Mouse (Mus musculus): ENCODE data around the gene Foxm1. TPM values are rescaled to one million over a fixed set of nuclear protein-coding genes. Genes with fewer than 3 reads are reported as not detected.

Gene Foxm1
- polyA plus RNA-seq, 2 experiments: 12.2 to 25.5 TPM

- no peak for ATAC-seq (ENCODE audit: insufficient read depth)
- H3K36me3 ChIP-seq (replicated peaks; ENCODE audit: control insufficient read depth, insufficient read depth, low read depth): no peaks in the 10 kb centered on the region
- no peak overlapping the region for H3K9ac ChIP-seq (replicated peaks)
- no peak overlapping the region for H3K27ac ChIP-seq
- no peaks in the 10 kb centered on the region for H3K4me1 ChIP-seq (replicated peaks; ENCODE audit: control insufficient read depth in 2 of 2, insufficient read depth in 2 of 2, low read length in 1 of 2)
- no peaks in the 10 kb centered on the region for H3K27me3 ChIP-seq (ENCODE audit: control insufficient read depth, insufficient read depth, low read length)
- H3K9me3 ChIP-seq (ENCODE audit: control insufficient read depth, low read length): no peaks in the 10 kb centered on the region
- no peak for DNase-seq (ENCODE audit: low read depth in 3 of 3, low spot score in 3 of 3)
- no peak overlapping the region for H3K4me2 ChIP-seq (ENCODE audit: low read depth)
- no peak for TF ChIP-seq CTCF (IDR thresholded peaks at IDR 0.05; ENCODE audit: low read depth)
- TF ChIP-seq EP300 (IDR thresholded peaks at IDR 0.05; ENCODE audit: low read depth): no peak
- 52% methylated on average over 7 of the region's 7 CpGs for WGBS (ENCODE audit: insufficient replicate concordance)
- H3K4me3 ChIP-seq (ENCODE audit: insufficient read depth in 1 of 2, low read depth in 2 of 2, low read length in 2 of 2): no peak overlapping the region
Observed at GRCm38 (mm10) chr6:128383752-128384151, 21.0 kb downstream of the Foxm1 start.

GRCm38 (mm10) chr6:128385026-128385425, 22.3 kb downstream of the Foxm1 start:
- Histone ChIP-seq H3K9ac (replicated peaks) (no peak overlapping the region), H3K36me3 (replicated peaks; ENCODE audit: control insufficient read depth, insufficient read depth, low read depth) (no peaks in the 10 kb centered on the region), H3K4me3 (ENCODE audit: insufficient read depth in 1 of 2, low read depth in 2 of 2, low read length in 2 of 2) (no peak overlapping the region), H3K4me1 (replicated peaks; ENCODE audit: control insufficient read depth in 2 of 2, insufficient read depth in 2 of 2, low read length in 1 of 2) (no peaks in the 10 kb centered on the region), H3K9me3 (ENCODE audit: control insufficient read depth, low read length) (no peaks in the 10 kb centered on the region), H3K27ac (no peak overlapping the region), H3K4me2 (ENCODE audit: low read depth) (no peak overlapping the region), H3K27me3 (ENCODE audit: control insufficient read depth, insufficient read depth, low read length) (no peaks in the 10 kb centered on the region)
- TF ChIP-seq CTCF (IDR thresholded peaks at IDR 0.05; ENCODE audit: low read depth): no peak
- TF ChIP-seq EP300 (IDR thresholded peaks at IDR 0.05; ENCODE audit: low read depth): no peak
- WGBS (ENCODE audit: insufficient replicate concordance): 53% methylated on average over 1 of the region's 1 CpGs
- DNase-seq (ENCODE audit: low read depth in 3 of 3, low spot score in 3 of 3) (no peak), ATAC-seq (ENCODE audit: insufficient read depth) (no peak)

GRCm38 (mm10) chr6:128389185-128389584, 26.4 kb downstream of the Foxm1 start:
- H3K9me3 ChIP-seq (ENCODE audit: control insufficient read depth, low read length): no peaks in the 10 kb centered on the region
- WGBS (ENCODE audit: insufficient replicate concordance): 39% methylated on average over 1 of the region's 1 CpGs
- H3K4me1 ChIP-seq (replicated peaks; ENCODE audit: control insufficient read depth in 2 of 2, insufficient read depth in 2 of 2, low read length in 1 of 2): no peaks in the 10 kb centered on the region
- no peaks in the 10 kb centered on the region for H3K36me3 ChIP-seq (replicated peaks; ENCODE audit: control insufficient read depth, insufficient read depth, low read depth)
- no peaks in the 10 kb centered on the region for H3K27me3 ChIP-seq (ENCODE audit: control insufficient read depth, insufficient read depth, low read length)
- H3K27ac ChIP-seq: no peak overlapping the region
- no peak for DNase-seq (ENCODE audit: low read depth in 3 of 3, low spot score in 3 of 3)
- no peak for TF ChIP-seq CTCF (IDR thresholded peaks at IDR 0.05; ENCODE audit: low read depth)
- TF ChIP-seq EP300 (IDR thresholded peaks at IDR 0.05; ENCODE audit: low read depth): no peak
- H3K4me3 ChIP-seq (ENCODE audit: insufficient read depth in 1 of 2, low read depth in 2 of 2, low read length in 2 of 2): no peak overlapping the region
- H3K9ac ChIP-seq (replicated peaks): no peak overlapping the region
- H3K4me2 ChIP-seq (ENCODE audit: low read depth): no peak overlapping the region
- ATAC-seq (ENCODE audit: insufficient read depth): no peak

- DNase-seq (ENCODE audit: low read depth in 3 of 3, low spot score in 3 of 3) (no peak), ATAC-seq (ENCODE audit: insufficient read depth) (no peak)
- Histone ChIP-seq H3K9ac (replicated peaks) (no peak overlapping the region), H3K27ac (no peak overlapping the region), H3K9me3 (ENCODE audit: control insufficient read depth, low read length) (no peaks in the 10 kb centered on the region), H3K27me3 (ENCODE audit: control insufficient read depth, insufficient read depth, low read length) (no peaks in the 10 kb centered on the region), H3K4me2 (ENCODE audit: low read depth) (no peak overlapping the region), H3K36me3 (replicated peaks; ENCODE audit: control insufficient read depth, insufficient read depth, low read depth) (no peaks in the 10 kb centered on the region), H3K4me3 (ENCODE audit: insufficient read depth in 1 of 2, low read depth in 2 of 2, low read length in 2 of 2) (no peak overlapping the region), H3K4me1 (replicated peaks; ENCODE audit: control insufficient read depth in 2 of 2, insufficient read depth in 2 of 2, low read length in 1 of 2) (no peaks in the 10 kb centered on the region)
- no peak for TF ChIP-seq EP300 (IDR thresholded peaks at IDR 0.05; ENCODE audit: low read depth)
- 12% methylated on average over 1 of the region's 1 CpGs for WGBS (ENCODE audit: insufficient replicate concordance)
Observed at GRCm38 (mm10) chr6:128390683-128391082, 27.9 kb downstream of the Foxm1 start.

- Histone ChIP-seq H3K9me3 (ENCODE audit: control insufficient read depth, low read length) (no peaks in the 10 kb centered on the region), H3K9ac (replicated peaks) (no peak overlapping the region), H3K4me1 (replicated peaks; ENCODE audit: control insufficient read depth in 2 of 2, insufficient read depth in 2 of 2, low read length in 1 of 2) (no peaks in the 10 kb centered on the region), H3K4me2 (ENCODE audit: low read depth) (no peak overlapping the region), H3K27ac (no peak overlapping the region), H3K27me3 (ENCODE audit: control insufficient read depth, insufficient read depth, low read length) (no peaks in the 10 kb centered on the region), H3K4me3 (ENCODE audit: insufficient read depth in 1 of 2, low read depth in 2 of 2, low read length in 2 of 2) (no peak overlapping the region), H3K36me3 (replicated peaks; ENCODE audit: control insufficient read depth, insufficient read depth, low read depth) (no peaks in the 10 kb centered on the region)
- 57% methylated on average over 7 of the region's 7 CpGs for WGBS (ENCODE audit: insufficient replicate concordance)
- DNase-seq (ENCODE audit: low read depth in 3 of 3, low spot score in 3 of 3) (peak in 1 of 3 experiments; percentile 14), ATAC-seq (ENCODE audit: insufficient read depth) (peak; percentile 44; the same call in 1 of the 2 replicates)
- TF ChIP-seq EP300 (IDR thresholded peaks at IDR 0.05; ENCODE audit: low read depth) (no peak), CTCF (IDR thresholded peaks at IDR 0.05; ENCODE audit: low read depth) (no peak)
Observed at GRCm38 (mm10) chr6:128397574-128398261, 35.0 kb downstream of the Foxm1 start.

Measured in liver, embryonic 14.5 days (tissue).